Mouse (Mus musculus) spleen, adult 2 months (tissue): ENCODE measurements around the gene Zbtb7a.
A peak's percentile ranks its signal among the peaks of the same experiment; 100 is the strongest.

Source experiments
- CTCF ChIP-seq: fragments of 200-500 bp; IDR thresholded peaks from 2 replicates; pipeline ENCODE4 v1.5.1; 2011; ENCODE audit warnings: mild to moderate bottlenecking, inconsistent platforms; ENCODE audit not compliant: insufficient read depth, insufficient read length, insufficient replicate concordance; ENCODE audit errors: extremely low read depth
- POLR2A ChIP-seq: fragments of 200-500 bp; IDR thresholded peaks from 2 replicates; pipeline ENCODE4 v1.6.1; 2011; ENCODE audit warnings: low read depth, low read length, inconsistent platforms

GRCm38 (mm10) chr10:81168521-81169244, 33.7 kb downstream of the Zbtb7a start:
- TF ChIP-seq POLR2A, result peak; percentile 4
- TF ChIP-seq CTCF, result no peak
